Mouse (Mus musculus) heart, embryonic 14.5 days (tissue): ENCODE measurements around the gene Ryr3. TPM values are rescaled to one million over a fixed set of nuclear protein-coding genes. Genes with fewer than 3 reads are reported as not detected.

Source experiments
- ATAC-seq: fragments of 200-750 bp; cut with Nextera tagmentation; 2 replicates; pipeline ENCODE4 v1.8.0; 2017; ENCODE audit warnings: low read depth, moderate TSS enrichment; ENCODE audit not compliant: insufficient number of reproducible peaks, insufficient read depth, low FRiP score
- H3K27ac ChIP-seq, 2 experiments: fragments of 200-500 bp in 1 of 2; fragments of 300-500 bp in 1 of 2; sonication (generic) in 1 of 2; replicated peaks in 1 of 2; 2 replicates each; pipeline ENCODE4 v1.5.1; 2012 to 2014; ENCODE audit warnings: low read depth in 2 of 2, low read length in 2 of 2, control low read depth in 1 of 2, mild to moderate bottlenecking in 1 of 2, mixed read lengths in 1 of 2; ENCODE audit not compliant: control insufficient read depth in 1 of 2, insufficient read depth in 1 of 2
- H3K27me3 ChIP-seq: fragments of 300-500 bp; sonication (generic); 2 replicates; pipeline ENCODE4 v1.6.1; 2014; ENCODE audit warnings: mild to moderate bottlenecking, low read length, control low read depth; ENCODE audit not compliant: control insufficient read depth, insufficient read depth
- H3K36me3 ChIP-seq: fragments of 300-500 bp; sonication (generic); 2 replicates; pipeline ENCODE4 v1.6.1; 2014; ENCODE audit warnings: mild to moderate bottlenecking, control low read depth, low read length, mixed read lengths; ENCODE audit not compliant: control insufficient read depth, insufficient read depth
- H3K4me1 ChIP-seq, 2 experiments: fragments of 200-500 bp in 1 of 2; fragments of 300-500 bp in 1 of 2; sonication (generic) in 1 of 2; 2 replicates each; pipeline ENCODE4 v1.6.1; 2012 to 2014; ENCODE audit warnings: low read length in 2 of 2, control low read depth in 1 of 2, mixed read lengths in 1 of 2; ENCODE audit not compliant: control insufficient read depth in 2 of 2, insufficient read depth in 2 of 2
- H3K4me2 ChIP-seq: fragments of 300-500 bp; sonication (generic); 2 replicates; pipeline ENCODE4 v1.6.1; 2014; ENCODE audit warnings: mild to moderate bottlenecking, low read length
- H3K4me3 ChIP-seq, 2 experiments: fragments of 200-500 bp in 1 of 2; fragments of 300-500 bp in 1 of 2; sonication (generic) in 1 of 2; 2 replicates each; pipeline ENCODE4 v1.5.1; 2012 to 2014; ENCODE audit warnings: low read length in 2 of 2, mild to moderate bottlenecking in 2 of 2, control low read depth in 1 of 2, low read depth in 1 of 2, moderate library complexity in 1 of 2; ENCODE audit not compliant: control insufficient read depth in 1 of 2, insufficient read depth in 1 of 2
- H3K9ac ChIP-seq: fragments of 300-500 bp; sonication (generic); 2 replicates; pipeline ENCODE4 v1.6.1; 2014; ENCODE audit warnings: mild to moderate bottlenecking, low read length
- H3K9me3 ChIP-seq: fragments of 300-500 bp; sonication (generic); 2 replicates; pipeline ENCODE4 v1.6.1; 2016; ENCODE audit warnings: low read length, control low read depth; ENCODE audit not compliant: control insufficient read depth
- WGBS: fragments of 180-500 bp; shearing (Covaris S2); extraction: QIAGEN DNeasy Blood & Tissue Kit; methylation state at CpG from one replicate; pipeline ENCODE4 v1.1.7; 2014; 5-methylcytosine and 5-hydroxymethylcytosine counted together
- polyA plus RNA-seq: library from polyadenylated mRNA; unstranded; fragments of >200 nt; fragmentation: Nextera tagmentation; extraction: Ambion mirVana; gene quantifications from 2 replicates; pipeline ENCODE4 v1.2.1, GENCODE M21; 2014

The Ryr3 gene
- polyA plus RNA-seq, 1 experiment from 2014 or later, result 6.6 TPM

GRCm38 (mm10) chr2:113209263-113209662, 7.6 kb downstream of the Ryr3 start:
- H3K4me3 ChIP-seq, result no peak overlapping the region
- H3K36me3 ChIP-seq, result no peaks in the 10 kb centered on the region
- H3K4me1 ChIP-seq, result no peaks in the 10 kb centered on the region
- H3K9me3 ChIP-seq, result no peaks in the 10 kb centered on the region
- H3K27ac ChIP-seq, result no peak overlapping the region
- ATAC-seq, result no peak
- H3K4me2 ChIP-seq, result no peak overlapping the region
- H3K27me3 ChIP-seq, result no peaks in the 10 kb centered on the region
- no peak overlapping the region for H3K9ac ChIP-seq
- 84% methylated on average over 9 of the region's 9 CpGs for WGBS

GRCm38 (mm10) chr2:113202857-113203256, 14.0 kb downstream of the Ryr3 start:
- H3K4me1 ChIP-seq, result 0 out of 4 replicates have a peak, but pooled peaks cover 2 to 5% of the 10 kb centered on the region in 2 experiments

DNA sequence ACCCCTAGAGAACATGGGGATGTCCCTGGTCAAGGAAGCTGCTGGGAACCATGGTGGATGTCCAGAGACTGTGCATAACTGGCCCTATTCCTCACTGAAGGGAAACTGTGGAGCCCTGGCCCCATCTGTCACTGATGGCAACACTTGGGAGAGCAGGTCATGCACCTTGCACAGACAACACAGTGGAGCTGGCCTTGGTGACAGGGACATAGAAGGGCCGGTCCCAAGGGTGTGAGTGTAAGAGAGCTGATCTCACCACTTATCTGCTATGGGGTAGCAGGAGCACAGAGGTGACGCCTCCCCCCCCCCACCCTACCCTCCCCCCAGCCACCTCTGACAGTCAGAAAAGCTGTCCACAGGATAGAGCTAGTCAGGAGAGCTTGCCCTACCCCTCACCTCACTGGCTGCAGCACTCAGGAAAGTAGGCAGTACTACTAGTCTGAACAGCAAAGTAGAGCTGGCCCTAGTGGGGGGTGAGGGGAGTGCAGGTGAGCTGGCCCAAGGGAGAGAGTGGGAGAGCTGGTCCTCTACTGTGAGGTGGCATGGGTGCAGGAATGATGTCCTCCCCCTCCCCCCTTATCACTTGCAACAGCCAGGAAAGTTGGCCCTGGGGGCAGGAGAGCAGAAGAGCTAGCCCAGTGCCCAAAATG, 17.7 kb downstream of the Ryr3 start:
- 48% methylated on average over 2 of the region's 2 CpGs for WGBS
- H3K4me2 ChIP-seq, result no peak overlapping the region
- H3K4me1 ChIP-seq, result 0 out of 4 replicates have a peak, but pooled peaks cover 2 to 5% of the 10 kb centered on the region in 2 experiments
- H3K27me3 ChIP-seq, result no peaks in the 10 kb centered on the region
- H3K27ac ChIP-seq, result no peak overlapping the region
- no peak overlapping the region for H3K9ac ChIP-seq
- no peak for ATAC-seq
- no peak overlapping the region for H3K4me3 ChIP-seq
- H3K9me3 ChIP-seq, result no peaks in the 10 kb centered on the region
- H3K36me3 ChIP-seq, result no peaks in the 10 kb centered on the region

More at GRCm38 (mm10) chr2:113202857-113203256, 14.0 kb downstream of the Ryr3 start:
- Histone ChIP-seq H3K4me3 (no peak overlapping the region), H3K9me3 (no peaks in the 10 kb centered on the region), H3K27ac (no peak overlapping the region), H3K36me3 (no peaks in the 10 kb centered on the region), H3K9ac (no peak overlapping the region), H3K4me2 (no peak overlapping the region), H3K27me3 (no peaks in the 10 kb centered on the region)
- WGBS, result 74% methylated on average over 6 of the region's 6 CpGs
- no peak for ATAC-seq

GRCm38 (mm10) chr2:113187158-113187557, 29.7 kb downstream of the Ryr3 start:
- no peaks in the 10 kb centered on the region for H3K9me3 ChIP-seq
- H3K4me3 ChIP-seq, result no peak overlapping the region
- H3K9ac ChIP-seq, result no peak overlapping the region
- no peak overlapping the region for H3K27ac ChIP-seq
- no peak overlapping the region for H3K4me2 ChIP-seq
- ATAC-seq, result no peak
- H3K27me3 ChIP-seq, result no peaks in the 10 kb centered on the region
- WGBS, result 81% methylated on average over 6 of the region's 6 CpGs
- H3K36me3 ChIP-seq, result no peaks in the 10 kb centered on the region
- H3K4me1 ChIP-seq, result no peaks in the 10 kb centered on the region

- no peaks in the 10 kb centered on the region for H3K27me3 ChIP-seq
- no peak for ATAC-seq
- WGBS, result 54% methylated on average over 5 of the region's 5 CpGs
These were observed 35.2 kb downstream of the Ryr3 start for GRCm38 (mm10) chr2:113181701-113182100.

DNA sequence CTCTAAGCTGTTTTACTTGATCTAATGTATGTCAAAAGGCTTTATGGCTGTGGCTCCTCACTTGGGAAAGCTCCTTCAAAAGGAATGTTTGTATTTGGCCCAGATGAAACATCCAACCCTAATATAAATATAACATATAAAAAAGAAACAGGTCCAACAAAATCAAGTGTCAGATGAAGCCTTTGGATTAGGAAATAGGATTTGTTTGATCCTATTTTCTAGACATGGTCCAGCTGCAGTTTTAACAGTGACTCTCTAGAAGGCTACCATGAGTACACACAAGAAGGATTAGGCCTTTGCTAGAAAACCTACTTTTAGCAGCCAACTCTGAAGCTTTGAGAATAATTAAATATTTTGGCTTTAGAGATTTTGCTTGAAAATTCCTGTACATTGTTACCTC, 38.8 kb downstream of the Ryr3 start:
- Histone ChIP-seq H3K36me3 (no peaks in the 10 kb centered on the region), H3K4me1 (no peaks in the 10 kb centered on the region), H3K9ac (no peak overlapping the region), H3K4me3 (no peak overlapping the region), H3K27me3 (no peaks in the 10 kb centered on the region), H3K4me2 (no peak overlapping the region), H3K9me3 (no peaks in the 10 kb centered on the region), H3K27ac (no peak overlapping the region)
- ATAC-seq, result no peak

More at GRCm38 (mm10) chr2:113181701-113182100, 35.2 kb downstream of the Ryr3 start:
- no peak overlapping the region for H3K9ac ChIP-seq
- no peak overlapping the region for H3K4me3 ChIP-seq
- H3K27ac ChIP-seq, result no peak overlapping the region
- H3K4me2 ChIP-seq, result no peak overlapping the region
- no peaks in the 10 kb centered on the region for H3K9me3 ChIP-seq
- no peaks in the 10 kb centered on the region for H3K4me1 ChIP-seq
- H3K36me3 ChIP-seq, result no peaks in the 10 kb centered on the region

DNA sequence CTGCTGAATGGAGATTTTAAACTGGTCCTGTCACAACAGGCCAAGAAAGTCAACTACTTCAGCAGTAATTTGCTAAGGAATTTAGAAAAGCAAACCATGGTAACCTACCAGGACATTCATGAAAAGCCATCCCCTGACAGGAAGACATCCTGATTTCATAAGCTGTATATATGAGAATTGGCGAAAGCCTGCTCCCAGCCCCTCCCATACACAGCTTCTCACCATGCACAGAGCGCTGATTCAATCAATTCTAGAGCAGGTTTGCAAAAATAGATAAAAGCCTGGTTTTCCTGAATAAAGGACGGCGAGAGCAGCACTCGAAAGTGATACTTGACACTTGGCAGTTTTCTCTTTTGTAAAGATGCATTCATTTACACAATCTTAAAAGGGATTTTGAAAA, 40.6 kb downstream of the Ryr3 start:
- H3K4me3 ChIP-seq, result no peak overlapping the region
- H3K4me1 ChIP-seq, result no peaks in the 10 kb centered on the region
- no peak overlapping the region for H3K27ac ChIP-seq
- H3K27me3 ChIP-seq, result no peaks in the 10 kb centered on the region
- no peak overlapping the region for H3K9ac ChIP-seq
- H3K36me3 ChIP-seq, result no peaks in the 10 kb centered on the region
- WGBS, result 81% methylated on average over 5 of the region's 5 CpGs
- H3K9me3 ChIP-seq, result no peaks in the 10 kb centered on the region
- no peak overlapping the region for H3K4me2 ChIP-seq
- no peak for ATAC-seq

DNA sequence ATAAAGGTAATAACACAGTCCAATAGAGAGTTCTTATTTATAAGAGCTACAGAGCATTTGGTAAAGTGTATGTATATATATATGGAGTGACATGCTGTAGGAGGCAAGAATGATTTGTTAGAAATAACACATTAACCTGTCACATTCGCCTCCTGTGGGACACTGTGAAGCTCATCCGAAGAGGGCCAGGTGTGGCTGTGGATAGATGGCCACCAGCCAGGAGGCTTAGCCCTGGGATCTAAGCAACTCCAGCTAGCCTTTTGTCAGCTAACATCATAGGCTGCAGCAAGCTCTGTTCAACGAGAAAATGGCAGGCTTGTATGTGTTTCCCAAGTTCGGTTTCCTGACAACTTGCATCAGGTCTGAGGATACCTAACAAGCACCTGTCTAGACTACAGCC, 48.8 kb downstream of the Ryr3 start:
- WGBS, result 79% methylated on average over 4 of the region's 4 CpGs
- no peaks in the 10 kb centered on the region for H3K4me1 ChIP-seq
- H3K27ac ChIP-seq, result no peak overlapping the region
- no peaks in the 10 kb centered on the region for H3K36me3 ChIP-seq
- H3K4me2 ChIP-seq, result no peak overlapping the region
- no peaks in the 10 kb centered on the region for H3K27me3 ChIP-seq
- H3K9me3 ChIP-seq, result no peaks in the 10 kb centered on the region
- ATAC-seq, result no peak
- no peak overlapping the region for H3K9ac ChIP-seq
- H3K4me3 ChIP-seq, result no peak overlapping the region
